Mouse (Mus musculus): Measurements from ENCODE around the gene Gm6993. TPM values are rescaled to one million over a fixed set of nuclear protein-coding genes. Genes with fewer than 3 reads are reported as not detected.
A peak's percentile ranks its signal among the peaks of the same experiment; 100 is the strongest.

Gene Gm6993
- polyA plus RNA-seq, 1 experiment from 2014 or later: not detected

DNA sequence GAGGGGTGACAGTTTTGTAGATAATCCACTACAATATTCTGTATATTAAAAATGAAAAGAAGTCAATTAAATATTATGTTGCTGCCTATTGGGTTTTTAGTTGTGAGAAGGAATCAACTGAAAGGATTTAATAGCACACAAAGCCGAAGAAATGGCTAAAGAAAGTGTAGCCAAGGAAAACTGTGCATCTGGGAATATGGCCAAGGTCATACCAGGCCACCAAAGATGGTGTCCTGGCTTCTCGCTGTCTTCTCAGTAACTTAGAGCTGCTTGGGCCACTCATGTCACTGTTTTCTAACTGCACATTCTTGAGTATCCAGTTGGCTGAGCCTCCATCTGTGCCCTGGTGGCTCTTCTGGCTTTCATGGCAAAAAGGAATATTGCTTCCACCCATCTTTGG, 3.4 kb downstream of the Gm6993 start:
- H3K9ac ChIP-seq: no peak overlapping the region
- 58% methylated on average over 2 of the region's 2 CpGs for WGBS (ENCODE audit: insufficient replicate concordance)
- ATAC-seq: no peak
- no peaks in the 10 kb centered on the region for H3K36me3 ChIP-seq
- no peaks in the 10 kb centered on the region for H3K9me3 ChIP-seq (replicated peaks)
- H3K4me1 ChIP-seq: no peaks in the 10 kb centered on the region
- H3K27ac ChIP-seq: no peak overlapping the region
- H3K4me3 ChIP-seq: no peak overlapping the region
- no peaks in the 10 kb centered on the region for H3K27me3 ChIP-seq (replicated peaks)
- H3K4me2 ChIP-seq: no peak overlapping the region

DNA sequence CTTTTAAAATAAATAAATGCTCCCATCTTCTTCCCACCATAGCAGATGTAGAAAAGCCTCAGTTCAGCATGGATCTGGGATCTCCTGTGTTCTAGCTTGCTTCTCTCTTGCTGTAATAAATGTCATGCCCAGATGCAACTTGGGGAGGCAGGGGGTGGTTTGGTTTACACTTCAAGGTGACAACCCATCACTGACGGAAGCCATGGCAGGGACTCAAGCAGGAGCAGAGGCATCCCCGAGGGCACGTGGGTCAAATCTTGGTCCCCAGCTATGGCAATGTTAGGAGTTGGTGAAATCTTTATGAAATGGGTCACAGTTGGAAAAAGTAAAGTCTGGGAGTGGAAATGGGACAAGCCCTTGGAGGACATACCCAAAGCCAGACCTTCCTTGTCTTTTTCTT, 4.1 kb downstream of the Gm6993 start:
- ATAC-seq: no peak
- Histone ChIP-seq H3K36me3 (no peaks in the 10 kb centered on the region), H3K27me3 (replicated peaks) (no peaks in the 10 kb centered on the region), H3K4me3 (no peak overlapping the region), H3K9me3 (replicated peaks) (no peaks in the 10 kb centered on the region), H3K27ac (no peak overlapping the region), H3K4me1 (no peaks in the 10 kb centered on the region), H3K9ac (no peak overlapping the region), H3K4me2 (no peak overlapping the region)
- 69% methylated on average over 3 of the region's 3 CpGs for WGBS (ENCODE audit: insufficient replicate concordance)

DNA sequence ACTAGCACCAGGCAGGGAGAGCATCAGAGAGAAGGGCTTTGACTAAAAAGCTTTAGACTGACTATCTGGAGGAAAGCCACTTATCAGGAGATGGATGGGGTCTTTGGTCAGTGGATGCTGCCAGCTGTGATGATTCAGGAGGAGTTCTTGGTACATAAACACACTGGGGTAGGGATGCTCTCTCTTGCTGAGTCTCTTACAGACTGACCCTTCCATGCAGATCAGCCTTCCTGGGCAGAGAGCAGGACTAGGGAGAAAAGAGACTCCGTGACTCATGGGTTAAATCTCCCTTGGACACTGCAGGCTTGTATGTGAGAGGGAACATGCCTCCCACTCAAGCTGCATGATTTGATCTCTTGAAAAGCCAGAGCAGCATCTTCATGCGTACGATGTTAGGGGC, 5.6 kb downstream of the Gm6993 start:
- H3K36me3 ChIP-seq: no peaks in the 10 kb centered on the region
- H3K27ac ChIP-seq: no peak overlapping the region
- H3K4me2 ChIP-seq: no peak overlapping the region
- no peaks in the 10 kb centered on the region for H3K27me3 ChIP-seq (replicated peaks)
- WGBS (ENCODE audit: insufficient replicate concordance): 48% methylated on average over 3 of the region's 3 CpGs
- no peak for ATAC-seq
- no peaks in the 10 kb centered on the region for H3K9me3 ChIP-seq (replicated peaks)
- no peak overlapping the region for H3K9ac ChIP-seq
- no peaks in the 10 kb centered on the region for H3K4me1 ChIP-seq
- H3K4me3 ChIP-seq: no peak overlapping the region

DNA sequence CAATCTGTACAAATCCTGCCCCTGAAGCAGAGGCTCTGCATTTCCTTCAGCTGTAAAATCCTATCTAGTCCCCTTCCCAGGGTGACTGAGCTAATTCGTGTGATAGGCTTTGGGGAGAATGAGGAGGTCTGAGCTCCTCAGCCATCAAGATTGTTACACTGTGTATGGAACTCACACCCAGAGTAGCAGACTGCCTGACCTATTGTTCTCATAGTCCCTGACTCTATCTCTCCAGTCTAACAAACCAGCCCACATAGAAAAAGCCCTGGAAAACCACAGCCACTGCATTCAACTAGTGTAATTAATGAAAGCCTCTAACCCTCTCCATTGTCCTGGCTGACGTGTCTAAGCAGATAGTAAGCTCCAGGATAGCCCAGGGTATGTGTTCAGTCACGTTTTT, 6.0 kb downstream of the Gm6993 start:
- Histone ChIP-seq H3K4me3 (no peak overlapping the region), H3K36me3 (no peaks in the 10 kb centered on the region), H3K9me3 (replicated peaks) (no peaks in the 10 kb centered on the region), H3K9ac (no peak overlapping the region), H3K4me2 (no peak overlapping the region), H3K4me1 (no peaks in the 10 kb centered on the region), H3K27me3 (replicated peaks) (no peaks in the 10 kb centered on the region), H3K27ac (no peak overlapping the region)
- WGBS (ENCODE audit: insufficient replicate concordance): 20% methylated on average over 3 of the region's 3 CpGs
- no peak for ATAC-seq

DNA sequence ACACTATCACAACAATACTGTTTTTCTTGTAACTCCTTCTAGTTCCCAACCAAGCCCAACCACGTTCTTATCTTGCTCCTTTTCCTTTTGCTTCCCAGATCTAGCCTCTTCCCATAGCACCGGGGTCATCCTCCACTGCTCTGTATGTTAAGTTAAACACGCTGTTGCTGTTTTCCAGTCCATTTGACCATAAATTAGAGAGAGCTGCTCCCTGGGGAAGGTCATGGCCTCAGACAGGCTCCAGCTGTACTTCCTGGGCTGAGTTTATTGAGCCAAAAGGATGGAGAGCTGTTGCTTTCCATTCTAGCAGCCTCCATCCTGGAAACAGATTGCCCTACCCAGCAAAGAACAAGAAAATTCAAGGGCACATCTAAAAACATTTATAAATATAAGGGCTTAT, 7.6 kb downstream of the Gm6993 start:
- Histone ChIP-seq H3K4me2 (no peak overlapping the region), H3K9ac (no peak overlapping the region), H3K4me1 (no peaks in the 10 kb centered on the region), H3K4me3 (no peak overlapping the region), H3K27ac (no peak overlapping the region), H3K36me3 (no peaks in the 10 kb centered on the region), H3K9me3 (replicated peaks) (no peaks in the 10 kb centered on the region), H3K27me3 (replicated peaks) (no peaks in the 10 kb centered on the region)
- ATAC-seq: no peak
- 40% methylated on average over 3 of the region's 3 CpGs for WGBS (ENCODE audit: insufficient replicate concordance)

DNA sequence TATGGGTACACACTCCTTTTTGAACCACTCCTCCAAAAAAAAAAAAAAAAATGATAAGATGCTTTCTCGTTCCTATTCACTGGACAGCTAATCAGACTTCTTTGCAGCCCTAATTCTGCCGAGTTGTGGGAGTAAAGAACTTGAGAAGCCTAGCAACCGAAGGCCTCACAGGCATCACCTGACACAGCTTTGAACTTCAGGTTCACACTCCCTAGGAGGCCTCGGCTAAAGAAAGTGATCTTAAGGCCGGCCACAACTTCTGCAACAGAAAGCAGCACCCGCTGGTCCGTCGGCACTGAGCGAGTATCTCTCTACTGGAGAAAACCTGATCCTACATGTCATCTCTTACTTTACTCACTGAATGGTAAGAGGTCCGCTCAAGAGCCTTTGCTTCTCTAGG, 8.1 kb downstream of the Gm6993 start:
- no peak overlapping the region for H3K27ac ChIP-seq
- H3K4me3 ChIP-seq: no peak overlapping the region
- no peak overlapping the region for H3K9ac ChIP-seq
- no peak for ATAC-seq
- H3K4me1 ChIP-seq: no peaks in the 10 kb centered on the region
- H3K36me3 ChIP-seq: no peaks in the 10 kb centered on the region
- no peaks in the 10 kb centered on the region for H3K9me3 ChIP-seq (replicated peaks)
- 31% methylated on average over 10 of the region's 10 CpGs for WGBS (ENCODE audit: insufficient replicate concordance)
- H3K27me3 ChIP-seq (replicated peaks): no peaks in the 10 kb centered on the region
- H3K4me2 ChIP-seq: no peak overlapping the region

DNA sequence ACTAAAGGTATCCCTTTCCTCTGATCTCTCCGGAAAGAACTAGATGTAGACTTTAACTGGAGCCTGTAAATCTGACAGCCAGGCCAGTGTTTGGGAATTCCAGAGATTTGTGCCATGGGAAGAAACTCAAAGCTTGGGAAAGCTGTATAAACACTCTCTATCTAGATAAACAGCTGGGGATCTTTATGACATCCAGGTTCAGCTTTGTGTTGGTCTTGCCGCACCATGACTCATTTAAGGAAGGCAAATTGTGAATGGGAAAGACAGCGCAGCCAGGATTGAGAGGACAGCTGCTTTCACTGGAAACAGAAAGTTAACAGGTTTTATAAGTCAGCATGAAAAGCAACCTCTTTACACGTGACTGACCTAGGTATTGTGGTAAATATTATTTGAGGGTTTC, 11.7 kb downstream of the Gm6993 start:
- Histone ChIP-seq H3K4me3 (no peak overlapping the region), H3K9ac (no peak overlapping the region), H3K9me3 (replicated peaks) (no peaks in the 10 kb centered on the region), H3K27ac (no peak overlapping the region), H3K4me1 (no peaks in the 10 kb centered on the region), H3K4me2 (no peak overlapping the region), H3K27me3 (replicated peaks) (no peaks in the 10 kb centered on the region), H3K36me3 (no peaks in the 10 kb centered on the region)
- ATAC-seq: no peak
- 55% methylated on average over 4 of the region's 4 CpGs for WGBS (ENCODE audit: insufficient replicate concordance)

DNA sequence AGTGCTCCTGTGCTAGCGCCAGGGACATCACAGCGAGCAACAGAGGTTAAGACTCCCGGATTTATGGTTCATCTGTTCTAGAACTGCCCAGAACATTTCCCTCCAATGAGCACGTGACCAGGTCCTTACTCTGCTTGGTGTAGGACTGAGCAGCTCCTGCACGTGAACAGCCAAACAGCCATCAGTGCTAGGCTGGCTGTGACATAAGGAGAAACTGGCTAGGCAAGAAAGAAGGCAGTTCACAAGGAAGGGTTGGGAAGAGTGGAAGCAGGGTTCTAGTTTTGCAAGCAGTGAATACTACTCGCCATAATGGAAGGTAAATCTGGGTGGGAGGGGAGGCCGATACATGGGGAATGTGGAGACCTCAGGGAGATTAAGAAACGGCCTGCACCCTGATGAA, 14.4 kb downstream of the Gm6993 start:
- no peak overlapping the region for H3K27ac ChIP-seq
- H3K27me3 ChIP-seq (replicated peaks): no peaks in the 10 kb centered on the region
- H3K4me2 ChIP-seq: no peak overlapping the region
- H3K4me3 ChIP-seq: no peak overlapping the region
- WGBS (ENCODE audit: insufficient replicate concordance): 66% methylated on average over 8 of the region's 8 CpGs
- no peak overlapping the region for H3K9ac ChIP-seq
- no peaks in the 10 kb centered on the region for H3K4me1 ChIP-seq
- H3K36me3 ChIP-seq: no peaks in the 10 kb centered on the region
- no peaks in the 10 kb centered on the region for H3K9me3 ChIP-seq (replicated peaks)
- ATAC-seq: no peak

DNA sequence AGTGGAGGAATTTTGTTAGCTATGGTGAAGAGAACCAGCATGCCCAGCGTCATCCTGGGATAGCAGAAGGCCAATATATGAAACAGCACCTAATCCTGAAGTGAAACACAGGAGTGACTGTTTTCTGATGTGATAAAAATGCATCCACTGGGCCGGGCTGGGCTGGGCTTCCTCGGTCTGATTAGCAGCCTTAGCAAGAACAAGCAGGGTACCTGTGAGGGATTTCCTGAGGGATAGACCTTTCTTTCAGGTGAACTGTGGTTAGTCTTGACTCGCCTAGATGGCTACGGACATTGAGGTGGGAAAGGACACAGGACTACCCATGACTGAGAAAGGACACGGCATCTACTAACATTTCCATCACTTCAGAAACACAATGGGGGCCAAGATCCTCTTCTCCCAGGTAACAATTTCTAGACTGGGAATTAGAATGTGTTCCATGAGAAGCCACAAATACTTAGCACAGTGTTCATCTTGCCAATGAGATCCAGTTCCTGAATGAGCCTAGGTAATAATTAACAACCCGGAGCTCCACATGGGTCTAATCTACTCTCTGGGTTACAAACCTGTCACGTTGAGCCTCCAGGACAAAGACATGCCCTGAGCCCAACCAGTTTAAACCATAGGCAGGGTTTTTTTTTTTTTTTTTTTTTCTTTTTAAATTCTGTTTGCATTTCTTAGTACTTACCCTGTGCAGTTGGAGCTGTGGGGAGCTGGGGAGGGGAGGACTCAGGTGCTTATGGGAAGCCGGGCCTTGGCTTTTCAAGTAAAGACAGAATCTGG, 15.7 kb downstream of the Gm6993 start:
- Histone ChIP-seq H3K9me3 (replicated peaks) (no peaks in the 10 kb centered on the region), H3K9ac (no peak overlapping the region), H3K4me1 (no peaks in the 10 kb centered on the region), H3K4me3 (no peak overlapping the region), H3K27me3 (replicated peaks) (no peaks in the 10 kb centered on the region), H3K4me2 (no peak overlapping the region), H3K27ac (no peak overlapping the region), H3K36me3 (no peaks in the 10 kb centered on the region)
- WGBS (ENCODE audit: insufficient replicate concordance): 66% methylated on average over 9 of the region's 9 CpGs
- peak; percentile 68 for ATAC-seq

DNA sequence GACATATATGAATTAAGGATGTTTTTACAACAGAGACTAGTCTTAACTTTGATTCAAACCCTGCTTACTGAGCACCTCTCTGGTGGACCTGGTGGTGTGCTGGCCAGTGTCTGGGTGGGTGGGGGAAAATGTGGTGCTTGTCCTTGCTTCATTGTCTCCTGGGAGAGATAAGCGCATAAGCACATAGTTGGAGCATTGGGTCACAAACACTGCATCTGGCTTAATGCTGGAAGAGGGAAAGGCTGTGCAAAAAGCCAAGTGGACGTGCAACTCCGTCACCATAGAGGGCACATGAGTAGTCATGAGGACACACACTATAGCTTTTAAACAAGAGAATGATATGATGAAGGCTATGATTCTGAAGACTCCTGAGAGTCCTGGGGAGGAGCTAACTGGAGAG, 21.3 kb downstream of the Gm6993 start:
- ATAC-seq: no peak
- no peaks in the 10 kb centered on the region for H3K36me3 ChIP-seq
- H3K9me3 ChIP-seq (replicated peaks): no peaks in the 10 kb centered on the region
- 67% methylated on average over 3 of the region's 3 CpGs for WGBS (ENCODE audit: insufficient replicate concordance)
- peaks cover 47% of the 10 kb centered on the region for H3K27me3 ChIP-seq (replicated peaks)
- no peak overlapping the region for H3K4me3 ChIP-seq
- H3K9ac ChIP-seq: no peak overlapping the region
- H3K4me2 ChIP-seq: no peak overlapping the region
- 0 out of 2 replicates have a peak, but pooled peaks cover 5% of the 10 kb centered on the region for H3K4me1 ChIP-seq
- no peak overlapping the region for H3K27ac ChIP-seq

DNA sequence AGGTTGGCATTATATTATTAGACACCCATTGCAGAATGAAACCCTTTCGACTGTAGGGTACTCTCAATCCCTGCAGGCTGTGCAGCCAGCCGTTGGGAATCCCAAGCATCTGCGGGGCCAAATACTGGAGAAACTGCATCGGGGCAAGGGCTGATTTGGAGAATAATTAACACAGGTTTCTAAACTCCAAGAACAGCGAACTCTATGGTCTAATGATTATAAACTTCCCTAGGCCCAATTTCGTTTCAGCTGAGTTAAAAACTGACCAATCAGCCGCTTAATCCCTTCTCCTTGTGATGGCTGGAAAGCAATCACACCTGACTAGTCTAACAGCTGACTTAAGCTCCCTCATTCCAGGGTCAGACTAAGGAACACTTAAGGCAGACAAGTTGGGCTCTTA, 23.4 kb downstream of the Gm6993 start:
- Histone ChIP-seq H3K27me3 (replicated peaks) (peaks cover 65% of the 10 kb centered on the region), H3K9ac (no peak overlapping the region), H3K4me2 (no peak overlapping the region), H3K9me3 (replicated peaks) (no peaks in the 10 kb centered on the region), H3K4me3 (no peak overlapping the region), H3K36me3 (no peaks in the 10 kb centered on the region), H3K27ac (no peak overlapping the region), H3K4me1 (0 out of 2 replicates have a peak, but pooled peaks cover 5% of the 10 kb centered on the region)
- ATAC-seq: no peak
- 31% methylated on average over 7 of the region's 7 CpGs for WGBS (ENCODE audit: insufficient replicate concordance)

DNA sequence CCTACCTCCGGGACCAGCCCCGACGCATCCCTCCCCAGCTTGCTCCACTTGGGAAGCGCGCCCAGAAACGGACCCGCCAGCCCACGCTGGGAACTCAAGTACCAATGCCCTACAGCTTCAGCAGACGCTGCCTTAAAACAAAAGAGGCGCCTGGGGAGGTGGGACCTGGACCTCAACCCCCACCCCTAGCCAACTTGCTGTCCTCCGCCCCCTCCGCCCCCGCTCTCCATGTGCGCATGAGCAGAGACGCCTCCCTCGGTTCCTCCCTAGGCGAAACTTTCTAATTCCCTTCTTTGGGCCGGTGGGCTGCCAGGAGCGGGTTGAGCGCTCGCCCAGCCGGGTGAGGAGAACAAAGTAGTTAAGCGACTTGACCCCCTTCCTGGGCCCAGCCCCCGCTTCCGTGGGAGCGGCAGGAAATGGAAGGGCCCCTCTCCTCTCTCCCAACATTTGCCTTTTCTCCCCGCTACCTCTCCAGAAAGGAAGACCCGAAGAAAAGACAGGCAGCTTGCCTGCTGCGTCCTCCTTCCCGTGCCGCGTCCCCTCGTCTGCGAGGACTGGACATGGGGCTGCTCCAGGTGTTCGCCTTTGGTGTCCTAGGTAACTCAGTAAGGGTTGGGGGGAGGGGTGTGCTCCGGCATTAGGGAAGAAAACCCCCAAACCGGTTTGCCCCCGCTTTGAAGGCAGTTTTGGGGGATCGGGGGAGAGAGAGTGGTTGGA, 24.6 kb downstream of the Gm6993 start, which contains the start of gene Lamb1:
Lamb1 (plus strand) TSS at position 230 of the 717 bp plus-strand sequence.
- Histone ChIP-seq H3K9ac (peak within 1 kb of the TSS; percentile 25; the same call in 1 of the 2 replicates), H3K4me1 (0 out of 2 replicates have a peak, but pooled peaks cover 5% of the 10 kb centered on the region), H3K27me3 (replicated peaks) (peaks cover 65% of the 10 kb centered on the region), H3K27ac (no peak within 1 kb of the TSS), H3K36me3 (no peaks in the 10 kb centered on the region), H3K4me2 (peak within 1 kb of the TSS; percentile 62), H3K4me3 (peak within 1 kb of the TSS; percentile 46), H3K9me3 (replicated peaks) (no peaks in the 10 kb centered on the region)
- ATAC-seq: no peak
- WGBS (ENCODE audit: insufficient replicate concordance): 1% methylated on average over 37 of the region's 39 CpGs
